8 mouse cellular contexts compared by ENCODE assay signal in the genomic region with DNA sequence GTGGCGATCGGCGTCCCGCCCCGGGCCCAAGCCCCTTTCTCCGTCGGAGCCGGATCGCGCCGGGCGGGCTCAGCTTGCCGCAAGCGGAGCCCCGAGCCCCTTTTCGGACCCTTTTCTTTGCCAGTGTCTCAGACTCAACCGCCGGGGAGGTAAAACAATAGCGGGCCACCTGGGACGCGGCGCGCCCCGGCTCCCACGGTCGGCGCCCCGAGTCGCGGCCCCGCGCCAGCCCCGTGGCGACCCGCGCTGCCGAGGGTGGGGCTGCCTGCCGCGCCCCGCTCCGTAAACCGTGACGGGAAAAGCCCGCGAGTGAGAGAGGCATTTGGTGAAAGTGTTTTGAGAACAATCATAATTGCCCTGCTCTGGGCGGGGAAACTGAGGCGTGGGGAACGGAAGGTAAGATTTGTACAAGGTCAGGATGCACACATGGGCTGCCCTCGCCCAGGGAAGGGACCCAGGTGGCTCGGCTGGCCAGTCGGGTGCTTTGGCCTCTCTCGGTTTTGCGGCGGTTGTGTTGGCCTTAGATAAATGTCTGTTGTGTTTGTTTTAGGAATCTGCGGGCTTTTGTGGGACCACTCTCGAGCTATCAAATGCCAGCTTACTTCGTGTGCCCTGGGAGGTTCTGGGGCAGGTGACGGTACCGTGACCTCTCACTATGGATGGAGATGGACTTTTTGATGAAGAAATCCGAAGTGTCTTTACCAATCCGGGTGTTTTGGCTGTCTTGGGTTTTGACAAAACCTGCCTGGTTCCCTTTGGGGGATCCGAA. TPM values are rescaled to one million over a fixed set of nuclear protein-coding genes. Genes with fewer than 3 reads are reported as not detected.
DNase-seq lines count a peak whose midpoint lies in the region; ATAC-seq and TF ChIP-seq lines count a peak whose summit lies in the region.

No protein-coding gene starts in this region.

- peak overlapping the region; percentile 88 for H3K4me3 ChIP-seq in hindbrain, postnatal 0 days (ENCODE audit: low read length)
- peak overlapping the region; percentile 62 for H3K4me3 ChIP-seq in midbrain, embryonic 13.5 days (replicated peaks)

- H3K27ac ChIP-seq in hindbrain, postnatal 0 days, result peak overlapping the region; percentile 77
- H3K27ac ChIP-seq in midbrain, embryonic 13.5 days, result peak overlapping the region; percentile 75

- H3K9me3 ChIP-seq in hindbrain, postnatal 0 days (ENCODE audit: low read length), result no peaks in the 10 kb centered on the region
- H3K9me3 ChIP-seq in midbrain, embryonic 13.5 days, result no peaks in the 10 kb centered on the region

- H3K4me2 ChIP-seq in hindbrain, postnatal 0 days (ENCODE audit: low read depth, low read length), result peak overlapping the region; percentile 93
- H3K4me2 ChIP-seq in midbrain, embryonic 13.5 days (replicated peaks), result peak overlapping the region; percentile 76

- H3K36me3 ChIP-seq in hindbrain, postnatal 0 days (ENCODE audit: insufficient read depth, low read length), result no peaks in the 10 kb centered on the region
- no peaks in the 10 kb centered on the region for H3K36me3 ChIP-seq in midbrain, embryonic 13.5 days

- no peak for TF ChIP-seq CTCF in hindbrain, postnatal 0 days (IDR thresholded peaks at IDR 0.05; ENCODE audit: low read depth)

- H3K4me1 ChIP-seq in hindbrain, postnatal 0 days (ENCODE audit: insufficient read depth, low read length), result peaks cover 27% of the 10 kb centered on the region
- peaks cover 46% of the 10 kb centered on the region for H3K4me1 ChIP-seq in midbrain, embryonic 13.5 days (replicated peaks)

- no peaks in the 10 kb centered on the region for H3K27me3 ChIP-seq in hindbrain, postnatal 0 days (ENCODE audit: insufficient read depth, low read length)
- peaks cover 6% of the 10 kb centered on the region; the same call in 1 of the 2 replicates for H3K27me3 ChIP-seq in midbrain, embryonic 13.5 days

- 1% methylated on average over 60 of the region's 62 CpGs for WGBS in hindbrain, postnatal 0 days
- under 1% methylated on average over 61 of the region's 62 CpGs for WGBS in midbrain, embryonic 13.5 days

- peak; percentile 16 to 22 for DNase-seq in cerebellum, postnatal 36 days
- DNase-seq in cerebellum, adult 9-10 months, result no peak
- peak; percentile 34 for DNase-seq in thymus, postnatal 0 days (ENCODE audit: low spot score)
- DNase-seq in thymus, postnatal 4 days, result no peak
- no peak for DNase-seq in hindbrain, postnatal 0 days (ENCODE audit: low spot score)
- no peak for DNase-seq in urinary bladder, postnatal 36 days (ENCODE audit: low spot score in 2 of 2)
- DNase-seq in ovary, postnatal 14 days (ENCODE audit: low spot score), result no peak

- peak overlapping the region; percentile 87 for H3K9ac ChIP-seq in hindbrain, postnatal 0 days (replicated peaks; ENCODE audit: low read length)
- H3K9ac ChIP-seq in midbrain, embryonic 13.5 days (replicated peaks), result peak overlapping the region; percentile 93

- peak; percentile 27 for ATAC-seq in hindbrain, postnatal 0 days
- no peak; the same call in none of the 2 replicates for ATAC-seq in midbrain, embryonic 13.5 days

RNA-seq across cellular contexts. Expression of a gene that starts 0.6 kb away (rescaled TPM):
- polyA plus RNA-seq in thymus, postnatal 0 days (2015; fragmentation: Nextera tagmentation; extraction: Ambion mirVana), result 28.8 and 35.7 TPM in 2 replicates
- 76.3 and 84.0 TPM in 2 replicates for total RNA-seq in hindbrain, postnatal 0 days (2014; rRNA removed)
- 62.1 and 65.7 TPM in 2 replicates for polyA plus RNA-seq in hindbrain, postnatal 0 days (2015; fragmentation: Nextera tagmentation; extraction: Ambion mirVana)
- 75.5 and 79.1 TPM in 2 replicates for polyA plus RNA-seq in midbrain, embryonic 13.5 days (2015; fragmentation: Nextera tagmentation; extraction: Ambion mirVana)

Comparison
In these comparisons a context has a peak if more than half of its experiments do, and no peak if none do; other contexts are left out.
1. DNase-seq: peak in cerebellum, postnatal 36 days (2 of 2) and thymus, postnatal 0 days (single experiment); none in cerebellum, adult 9-10 months (single experiment), thymus, postnatal 4 days (single experiment), hindbrain, postnatal 0 days (single experiment), urinary bladder, postnatal 36 days (0 of 2) and ovary, postnatal 14 days (single experiment).